Mouse (Mus musculus) lung, embryonic 15.5 days (tissue): Measurements from ENCODE around the gene Rnase12. TPM values are rescaled to one million over a fixed set of nuclear protein-coding genes. Genes with fewer than 3 reads are reported as not detected.

Experiments
- ATAC-seq: fragments of 200-750 bp; cut with Nextera tagmentation; 2 replicates; pipeline ENCODE4 v1.8.0; 2017; ENCODE audit warnings: moderate number of reproducible peaks, borderline replicate concordance; ENCODE audit not compliant: low FRiP score, low TSS enrichment; ENCODE audit errors: extremely low read depth
- H3K27ac ChIP-seq: fragments of 300-500 bp; sonication (generic); 2 replicates; pipeline ENCODE4 v1.5.1; 2015; ENCODE audit warnings: moderate library complexity, mild to moderate bottlenecking, inconsistent platforms
- H3K27me3 ChIP-seq: fragments of 300-500 bp; sonication (generic); 2 replicates; pipeline ENCODE4 v1.6.1; 2015; ENCODE audit warnings: inconsistent platforms
- H3K36me3 ChIP-seq: fragments of 300-500 bp; sonication (generic); 2 replicates; pipeline ENCODE4 v1.6.1; 2015; ENCODE audit warnings: inconsistent platforms
- H3K4me1 ChIP-seq: fragments of 300-500 bp; sonication (generic); 2 replicates; pipeline ENCODE4 v1.6.1; 2015; ENCODE audit warnings: inconsistent platforms
- H3K4me2 ChIP-seq: fragments of 300-500 bp; sonication (generic); 2 replicates; pipeline ENCODE4 v1.6.1; 2015; ENCODE audit warnings: inconsistent platforms, mild to moderate bottlenecking, moderate library complexity
- H3K4me3 ChIP-seq: fragments of 300-500 bp; sonication (generic); 2 replicates; pipeline ENCODE4 v1.5.1; 2015; ENCODE audit warnings: mild to moderate bottlenecking, inconsistent platforms
- H3K9ac ChIP-seq: fragments of 300-500 bp; sonication (generic); 2 replicates; pipeline ENCODE4 v1.6.1; 2015; ENCODE audit warnings: inconsistent platforms
- H3K9me3 ChIP-seq: fragments of 300-500 bp; sonication (generic); 2 replicates; pipeline ENCODE4 v1.6.1; 2016; ENCODE audit warnings: inconsistent platforms
- WGBS: fragments of 180-500 bp; shearing (Covaris S2); methylation state at CpG from one replicate; pipeline ENCODE4 v1.1.7; 2015; 5-methylcytosine and 5-hydroxymethylcytosine counted together
- polyA plus RNA-seq: library from polyadenylated mRNA; unstranded; fragments of >200 nt; fragmentation: Nextera tagmentation; extraction: Ambion mirVana; gene quantifications from 2 replicates; pipeline ENCODE4 v1.2.1, GENCODE M21; 2015

Rnase12 gene
- polyA plus RNA-seq, 1 experiment from 2014 or later: not detected

DNA sequence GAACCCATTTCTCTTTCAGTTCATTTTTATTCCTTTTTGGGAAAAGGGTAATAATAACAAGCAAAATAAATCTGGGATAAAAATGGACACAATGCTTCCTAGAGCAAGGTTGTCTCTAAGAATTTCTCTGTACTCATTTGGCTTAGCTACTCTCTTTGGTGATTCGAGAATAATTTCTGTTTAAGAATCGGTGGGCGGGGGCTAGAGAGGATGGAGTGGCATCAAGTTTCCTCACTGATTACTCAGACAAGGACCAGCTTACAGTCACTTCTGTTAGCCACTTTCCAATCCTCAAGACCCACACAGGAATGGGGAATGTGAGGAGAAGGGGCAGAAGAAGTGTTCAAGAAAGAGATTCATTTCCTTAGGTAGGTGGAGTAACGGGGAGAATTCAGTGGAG lies 48.7 kb downstream of the Rnase12 start:
- H3K36me3 ChIP-seq: no peaks in the 10 kb centered on the region
- WGBS: 57% methylated on average over 4 of the region's 4 CpGs
- peak overlapping the region; percentile 94 for H3K27ac ChIP-seq
- H3K4me2 ChIP-seq: no peak overlapping the region; the same call in 1 of the 2 replicates
- H3K9ac ChIP-seq: no peak overlapping the region
- no peaks in the 10 kb centered on the region for H3K9me3 ChIP-seq
- H3K4me3 ChIP-seq: no peak overlapping the region
- H3K4me1 ChIP-seq: peaks cover 12% of the 10 kb centered on the region
- no peak for ATAC-seq
- no peaks in the 10 kb centered on the region for H3K27me3 ChIP-seq

- Histone ChIP-seq H3K4me3 (no peak overlapping the region), H3K36me3 (no peaks in the 10 kb centered on the region), H3K9ac (no peak overlapping the region), H3K27ac (peak overlapping the region; percentile 94), H3K27me3 (no peaks in the 10 kb centered on the region), H3K4me1 (peaks cover 12% of the 10 kb centered on the region), H3K9me3 (no peaks in the 10 kb centered on the region), H3K4me2 (no peak overlapping the region; the same call in 1 of the 2 replicates)
- 42% methylated on average over 13 of the region's 13 CpGs for WGBS
- peak; percentile 94 for ATAC-seq
Measured at GRCm38 (mm10) chr14:51007914-51008713, 49.3 kb downstream of the Rnase12 start.

DNA sequence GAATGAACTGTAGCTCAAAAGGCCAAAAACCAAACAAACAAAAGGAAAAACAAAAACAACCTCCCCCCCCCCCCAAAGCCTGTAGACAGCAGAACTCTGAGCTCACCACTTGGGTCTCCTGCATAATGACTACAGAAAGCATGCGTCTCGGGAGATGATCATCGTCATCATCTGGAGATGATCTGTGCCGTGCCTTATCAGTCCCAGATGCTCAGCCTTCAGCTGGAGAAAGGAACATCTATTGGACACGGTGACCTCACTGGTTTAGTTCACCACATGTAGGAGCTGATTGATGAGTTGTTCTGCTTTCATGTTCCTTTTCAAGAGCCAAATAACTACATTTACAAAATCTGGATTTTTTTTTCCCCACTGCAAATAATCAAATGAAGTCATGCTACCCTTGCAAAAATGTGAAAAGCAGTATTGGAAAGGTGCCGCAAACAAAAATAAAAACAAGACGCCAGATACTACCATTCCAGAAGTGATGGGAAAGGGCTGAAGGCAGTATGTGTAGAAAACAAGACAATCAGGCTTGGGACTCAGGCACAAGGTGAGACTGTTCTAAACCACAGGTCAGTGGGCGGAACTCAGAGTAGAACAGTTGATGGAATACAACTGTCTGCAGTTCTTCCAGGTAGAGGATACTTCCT lies 50.2 kb downstream of the Rnase12 start, which contains the start of gene Rnase10:
Gene Rnase10, plus strand, starts transcription at position 600 of the 650 bp plus-strand sequence.
- Histone ChIP-seq H3K9me3 (no peaks in the 10 kb centered on the region), H3K27ac (peak within 1 kb of the TSS; percentile 94), H3K4me2 (no peak within 1 kb of the TSS; the same call in 1 of the 2 replicates), H3K27me3 (no peaks in the 10 kb centered on the region), H3K4me3 (no peak within 1 kb of the TSS), H3K4me1 (peaks cover 12% of the 10 kb centered on the region), H3K36me3 (no peaks in the 10 kb centered on the region), H3K9ac (no peak within 1 kb of the TSS)
- 62% methylated on average over 8 of the region's 8 CpGs for WGBS
- no peak for ATAC-seq

Other genes with a start within 250 kb of the Rnase12 start
- not detected in 2 replicates for gene Ccnb1ip1, start 249.9 kb downstream of the Rnase12 start, polyA plus RNA-seq
- gene Parp2, start 249.8 kb downstream of the Rnase12 start, polyA plus RNA-seq: 60.8 and 61.2 TPM in 2 replicates
- 5.3 and 6.2 TPM in 2 replicates for gene Tep1, start 187.1 kb downstream of the Rnase12 start, polyA plus RNA-seq
- gene Klhl33, start 160.2 kb downstream of the Rnase12 start, polyA plus RNA-seq: 0.36 and 0.50 TPM in 2 replicates
- 174 and 176 TPM in 2 replicates for gene Osgep, start 132.8 kb downstream of the Rnase12 start, polyA plus RNA-seq
- gene Apex1, start 132.7 kb downstream of the Rnase12 start, polyA plus RNA-seq: 222 and 228 TPM in 2 replicates
- gene Pip4p1, start 126.8 kb downstream of the Rnase12 start, polyA plus RNA-seq: 46.7 and 53.4 TPM in 2 replicates
- gene Pnp, start 126.6 kb downstream of the Rnase12 start, polyA plus RNA-seq: 68.1 and 69.5 TPM in 2 replicates
- not detected in 2 replicates for gene Gm49342, start 113.1 kb downstream of the Rnase12 start, polyA plus RNA-seq
- 0.38 and 0.76 TPM in 2 replicates for gene Pnp2, start 101.7 kb downstream of the Rnase12 start, polyA plus RNA-seq
- 0.25 and 0.28 TPM in 2 replicates for gene Rnase10, start 49.9 kb downstream of the Rnase12 start, polyA plus RNA-seq
- not detected in 2 replicates for gene Rnase9, start 15.8 kb downstream of the Rnase12 start, polyA plus RNA-seq
- gene Rnase11, start 7.5 kb downstream of the Rnase12 start, polyA plus RNA-seq: not detected in 2 replicates
- not detected in 2 replicates for gene Olfr750, start 16.8 kb upstream of the Rnase12 start, polyA plus RNA-seq
- 33.9 and 38.7 TPM in 2 replicates for gene Rnase4, start 33.4 kb upstream of the Rnase12 start, polyA plus RNA-seq
- 7.6 and 7.7 TPM in 2 replicates for gene Ang, start 33.5 kb upstream of the Rnase12 start, polyA plus RNA-seq
- gene Eddm3b, start 56.8 kb upstream of the Rnase12 start, polyA plus RNA-seq: not detected in 2 replicates
- 1.2 and 1.9 TPM in 2 replicates for gene Rnase6, start 66.2 kb upstream of the Rnase12 start, polyA plus RNA-seq
- gene Rnase1, start 89.1 kb upstream of the Rnase12 start, polyA plus RNA-seq: 0.30 and 0.44 TPM in 2 replicates
- not detected in 2 replicates for gene Rnase2b, start 104.6 kb upstream of the Rnase12 start, polyA plus RNA-seq
- gene Ang2, start 141.5 kb upstream of the Rnase12 start, polyA plus RNA-seq: not detected in 2 replicates
- not detected in 2 replicates for gene Ear14, start 145.7 kb upstream of the Rnase12 start, polyA plus RNA-seq
- not detected in 2 replicates for gene Rnase2a, start 198.5 kb upstream of the Rnase12 start, polyA plus RNA-seq